Mouse (Mus musculus) c-Kit-positive CD71-negative TER-119-negative erythroid progenitor cells, embryonic 14.5 days (primary cell): ENCODE data around the gene Optn.

Experiments used
- DNase-seq: peaks from one replicate; pipeline ENCODE4 v3.0.0-alpha.2; 2013; ENCODE audit warnings: low read depth

Optn gene

GRCm38 (mm10) chr2:5029808-5030207 lies 34.0 kb downstream of the Optn start:
- DNase-seq = no peak

GRCm38 (mm10) chr2:5028047-5028446 lies 35.8 kb downstream of the Optn start:
- DNase-seq = no peak

DNA sequence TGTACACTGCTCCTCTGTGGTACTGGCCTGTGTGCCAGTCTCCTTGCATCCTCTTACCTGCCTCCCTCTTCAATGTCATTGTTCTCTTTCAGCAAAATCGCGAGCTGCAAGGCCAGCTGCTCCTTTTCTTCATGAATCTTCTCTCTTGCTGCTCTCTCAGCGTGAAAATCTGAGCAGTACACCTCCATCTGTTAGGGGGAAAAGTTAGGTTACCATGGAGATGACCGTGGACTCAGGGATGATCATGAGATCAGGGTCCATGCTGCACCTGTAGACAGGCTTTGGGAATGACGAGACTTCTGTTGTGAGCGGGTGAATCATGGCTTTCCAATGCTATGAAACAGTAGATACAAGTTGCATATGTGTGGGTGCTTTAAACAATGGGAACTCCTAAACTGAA lies 36.8 kb downstream of the Optn start:
- no peak for DNase-seq

- no peak for DNase-seq
Measured at GRCm38 (mm10) chr2:5025162-5025733, 38.6 kb downstream of the Optn start.

DNA sequence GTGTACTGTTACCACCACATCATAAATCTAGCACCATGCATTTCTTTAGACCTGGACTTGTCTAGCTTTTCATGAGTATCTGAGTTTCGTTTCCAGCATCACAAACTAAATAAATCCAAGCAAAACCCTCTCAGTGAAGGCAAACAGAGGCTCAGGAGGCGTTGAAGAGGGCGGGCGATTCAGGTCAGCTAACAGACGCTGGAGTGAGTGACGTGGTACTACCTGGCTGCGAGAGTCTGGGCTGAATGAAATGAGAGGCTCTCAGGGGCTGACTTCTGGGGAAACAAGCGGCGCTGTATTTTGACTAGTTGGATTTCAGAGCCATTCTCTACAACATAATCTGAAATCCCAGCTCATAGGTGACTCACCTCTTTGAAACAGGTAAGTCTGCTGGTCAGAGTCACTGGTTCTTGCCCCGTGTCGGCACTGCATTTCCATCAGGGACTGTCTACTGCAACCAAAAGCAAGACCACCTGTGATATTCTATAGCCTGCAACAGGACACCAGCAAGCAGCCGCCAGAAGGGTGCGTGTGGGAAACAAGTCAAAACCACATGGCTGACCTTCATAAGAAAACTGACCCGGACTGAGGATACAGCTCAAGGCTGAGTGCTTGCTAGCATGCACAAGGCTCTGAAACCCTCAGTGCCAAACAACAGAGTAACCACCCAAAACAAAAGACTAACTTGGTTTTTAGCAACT lies 40.0 kb downstream of the Optn start:
- DNase-seq = no peak

DNA sequence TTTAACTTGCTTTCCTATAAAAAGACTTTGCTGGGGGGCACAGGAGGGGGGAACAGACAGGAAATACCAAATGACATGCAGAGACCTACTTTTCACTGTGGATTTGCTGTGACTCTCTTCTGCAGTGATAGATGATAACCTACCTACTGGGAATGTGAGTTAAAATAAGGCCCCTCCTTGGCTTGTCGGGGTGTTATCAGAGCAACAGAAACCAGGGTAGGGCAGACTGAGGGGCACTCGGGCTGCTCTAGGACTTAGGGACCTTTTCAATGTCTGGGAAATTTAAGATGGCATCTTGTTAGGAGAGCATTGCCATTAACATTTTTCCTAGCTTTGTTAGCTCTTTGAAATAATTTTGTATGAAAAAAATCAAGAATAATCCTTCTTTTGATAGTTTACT lies 40.6 kb downstream of the Optn start:
- DNase-seq = no peak

DNA sequence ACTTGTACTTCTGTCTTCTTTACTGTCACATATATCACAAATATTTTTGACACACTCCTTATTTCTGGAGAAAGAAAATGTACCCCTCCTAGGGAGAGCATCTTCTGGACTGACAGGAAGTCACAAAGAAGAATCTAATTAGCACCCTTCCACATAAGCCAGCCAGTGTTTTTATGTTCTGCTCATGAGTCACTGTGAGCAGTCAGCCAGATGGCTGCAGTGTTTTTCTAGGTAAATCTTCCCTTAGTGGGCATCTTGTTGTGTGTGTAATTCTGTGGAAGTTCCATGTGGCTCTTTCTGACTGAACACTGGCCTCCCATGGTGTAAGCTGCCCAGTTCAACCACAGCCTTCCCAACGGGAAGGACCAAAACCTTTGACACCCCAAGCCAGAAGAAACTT lies 44.1 kb downstream of the Optn start:
- no peak for DNase-seq

DNA sequence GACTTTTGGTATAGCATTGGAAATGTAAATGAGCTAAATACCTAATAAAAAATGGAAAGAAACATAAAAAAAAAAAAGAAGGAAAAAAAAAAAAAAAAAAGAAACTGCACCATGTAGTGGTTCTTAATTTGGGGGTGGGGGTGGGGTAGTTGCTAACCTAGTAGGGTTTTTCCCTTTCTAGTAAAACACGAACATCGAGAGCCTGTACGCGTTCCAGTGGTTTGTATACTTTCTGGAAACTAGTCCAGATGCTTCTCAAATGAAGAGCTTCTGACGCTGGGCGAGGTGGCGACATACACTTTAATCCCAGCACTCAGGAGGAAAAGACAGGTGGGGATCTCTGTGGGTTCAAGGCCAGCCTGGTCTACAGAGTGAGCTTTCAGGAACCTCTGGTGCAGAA lies 46.9 kb downstream of the Optn start:
- no peak for DNase-seq

GRCm38 (mm10) chr2:5015527-5015926 lies 48.3 kb downstream of the Optn start:
- DNase-seq = no peak

GRCm38 (mm10) chr2:5014616-5015015 lies 49.2 kb downstream of the Optn start:
- no peak for DNase-seq

- peak; percentile 98 for DNase-seq
Measured at GRCm38 (mm10) chr2:5012491-5013324, 51.1 kb downstream of the Optn start, which contains the start of gene Mcm10. Gene Mcm10, minus strand, starts transcription at chr2:5012791.

GRCm38 (mm10) chr2:5011898-5012490 lies 51.9 kb downstream of the Optn start:
- no peak for DNase-seq

DNA sequence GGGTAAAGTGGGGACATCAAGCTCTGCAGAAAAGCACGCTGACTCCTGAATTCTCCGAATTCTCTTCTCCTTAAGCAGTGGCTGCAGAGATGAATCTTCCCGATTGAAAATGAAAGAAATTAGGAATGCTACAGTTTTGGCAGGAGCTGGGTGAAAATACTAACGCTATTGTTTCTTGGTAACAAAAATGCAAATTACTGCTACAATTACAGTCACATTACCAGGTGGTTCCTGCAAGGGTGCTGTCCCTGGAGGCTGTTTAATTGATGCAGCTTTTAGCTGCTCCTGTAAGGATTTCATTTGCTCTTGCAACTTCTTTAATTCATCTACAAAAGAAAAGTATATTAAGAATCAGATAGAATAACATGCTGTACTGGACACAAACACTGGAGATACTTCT lies 56.7 kb downstream of the Optn start:
- no peak for DNase-seq

GRCm38 (mm10) chr2:5001266-5001665 lies 62.6 kb downstream of the Optn start:
- DNase-seq = no peak

GRCm38 (mm10) chr2:4998905-4999304 lies 64.9 kb downstream of the Optn start:
- no peak for DNase-seq

- DNase-seq = no peak
Measured at GRCm38 (mm10) chr2:4996421-4996824, 67.4 kb downstream of the Optn start.

- DNase-seq = no peak
Measured at GRCm38 (mm10) chr2:4995646-4996045, 68.2 kb downstream of the Optn start.

- DNase-seq = no peak
Measured at GRCm38 (mm10) chr2:4994436-4994835, 69.4 kb downstream of the Optn start.

GRCm38 (mm10) chr2:4993584-4993983 lies 70.3 kb downstream of the Optn start:
- DNase-seq = no peak

DNA sequence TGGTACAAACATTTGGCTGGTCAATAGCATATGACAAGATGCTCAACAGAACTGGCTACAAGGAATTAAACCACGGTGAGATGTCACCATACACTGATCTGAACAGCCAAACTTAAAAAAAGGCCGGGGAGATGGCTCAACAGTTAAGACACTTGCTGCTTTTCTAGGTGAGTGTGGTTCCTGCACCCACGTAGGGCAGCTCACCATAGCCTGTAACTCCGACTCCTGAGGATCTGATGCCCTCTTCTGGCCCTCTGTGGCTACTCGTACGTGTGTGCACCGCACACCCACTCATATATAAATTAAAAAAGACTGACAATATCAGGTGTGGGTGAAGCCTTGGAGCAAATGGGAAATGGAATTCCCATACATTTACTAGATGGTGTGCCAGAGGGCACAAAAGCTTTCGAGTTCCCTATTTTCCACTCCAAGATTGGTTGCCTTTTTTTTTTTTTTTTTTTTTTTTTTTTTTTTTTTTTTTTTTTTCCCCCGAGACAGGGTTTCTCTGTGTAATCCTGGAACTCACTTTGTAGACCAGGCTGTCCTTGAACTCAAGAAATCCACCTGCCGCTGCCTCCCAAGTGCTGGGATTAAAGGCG lies 74.9 kb downstream of the Optn start:
- DNase-seq = no peak

DNA sequence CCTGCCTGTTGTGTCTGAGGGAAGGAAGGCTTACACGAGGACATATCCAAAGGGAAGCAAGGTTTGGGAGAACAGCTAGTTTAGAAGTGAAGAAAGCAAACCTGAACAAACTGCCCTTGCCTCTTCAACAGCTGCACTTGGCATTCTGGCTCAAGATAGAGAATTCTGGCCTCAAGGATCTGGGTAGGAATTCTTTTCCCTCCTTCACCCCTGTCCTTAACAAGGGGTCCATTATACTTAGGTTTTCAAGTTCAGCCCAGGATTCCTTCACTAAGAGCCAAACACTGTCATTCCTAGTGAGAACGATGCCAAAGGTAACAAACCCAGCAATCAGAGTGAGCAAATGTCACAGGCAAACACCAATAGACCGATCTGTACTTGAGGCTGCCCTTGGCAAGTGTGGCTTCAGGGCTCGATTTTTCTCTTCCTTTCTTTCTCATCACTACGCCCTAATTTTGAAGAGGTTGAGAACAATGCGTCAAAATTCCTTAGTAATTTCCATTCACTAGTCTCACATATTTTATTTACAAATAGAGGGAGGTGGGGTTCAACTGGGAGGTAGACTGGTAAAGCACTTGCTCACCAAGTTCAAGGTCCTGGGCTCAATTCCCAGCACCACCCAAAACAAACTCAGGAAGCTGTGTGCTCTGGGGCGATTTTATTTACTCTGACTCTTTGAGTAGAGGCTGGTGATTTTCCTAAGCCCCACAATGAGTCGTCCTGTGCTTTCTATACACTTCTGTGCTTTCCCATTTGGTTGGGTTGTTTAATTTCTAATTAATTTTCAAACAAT lies 76.3 kb downstream of the Optn start:
- no peak for DNase-seq

GRCm38 (mm10) chr2:4986798-4987197 lies 77.1 kb downstream of the Optn start:
- DNase-seq = no peak
